ENCODE assay signal across 5 mouse cellular contexts in genomic region chr4:62963806-62964205, GRCm38 (mm10).
"Had no signal": no experiment of that assay in that cellular context is flagged by ENCODE, and none has a peak within 500 bp of the region (broad histone marks: within the 10 kb centered on the region; RNA-seq: fewer than 3 reads in every experiment).

No protein-coding gene starts in this region.

- DNase-seq: kidney, adult 9 months; kidney, postnatal 25 days; right cerebral cortex, postnatal 4 days; thymus, adult 18-20 months; thymus, postnatal 14 days had no signal
